Mouse (Mus musculus) liver, embryonic 15.5 days (tissue): ENCODE data around the gene Rasip1. TPM values are rescaled to one million over a fixed set of nuclear protein-coding genes. Genes with fewer than 3 reads are reported as not detected.

Experiments
- ATAC-seq: fragments of 200-750 bp; cut with Nextera tagmentation; 2 replicates; pipeline ENCODE4 v1.8.0; 2017; ENCODE audit warnings: moderate number of reproducible peaks, mild to moderate bottlenecking, moderate library complexity; ENCODE audit not compliant: insufficient read depth
- H3K27ac ChIP-seq: fragments of 300-500 bp; sonication (generic); replicated peaks from 2 replicates; pipeline ENCODE4 v1.5.1; 2015; ENCODE audit warnings: mild to moderate bottlenecking, inconsistent platforms
- H3K27me3 ChIP-seq: fragments of 300-500 bp; sonication (generic); 2 replicates; pipeline ENCODE4 v1.6.1; 2015; ENCODE audit warnings: mild to moderate bottlenecking, inconsistent platforms
- H3K36me3 ChIP-seq: fragments of 300-500 bp; sonication (generic); replicated peaks from 2 replicates; pipeline ENCODE4 v1.6.1; 2015; ENCODE audit warnings: moderate library complexity, mild to moderate bottlenecking, inconsistent platforms
- H3K4me1 ChIP-seq: fragments of 300-500 bp; sonication (generic); replicated peaks from 2 replicates; pipeline ENCODE4 v1.6.1; 2015; ENCODE audit warnings: inconsistent platforms
- H3K4me2 ChIP-seq: fragments of 300-500 bp; sonication (generic); 2 replicates; pipeline ENCODE4 v1.6.1; 2015; ENCODE audit warnings: moderate library complexity, mild to moderate bottlenecking, inconsistent platforms
- H3K4me3 ChIP-seq: fragments of 300-500 bp; sonication (generic); replicated peaks from 2 replicates; pipeline ENCODE4 v1.5.1; 2015; ENCODE audit warnings: mild to moderate bottlenecking, inconsistent platforms
- H3K9ac ChIP-seq: fragments of 300-500 bp; sonication (generic); 2 replicates; pipeline ENCODE4 v1.6.1; 2015; ENCODE audit warnings: moderate library complexity, mild to moderate bottlenecking, inconsistent platforms
- H3K9me3 ChIP-seq: fragments of 300-500 bp; sonication (generic); replicated peaks from 2 replicates; pipeline ENCODE4 v1.6.1; 2016; ENCODE audit warnings: inconsistent platforms
- WGBS: fragments of 180-500 bp; shearing (Covaris S2); methylation state at CpG from one replicate; pipeline ENCODE4 v1.1.7; 2015; ENCODE audit warnings: mixed read lengths; ENCODE audit not compliant: insufficient replicate concordance; 5-methylcytosine and 5-hydroxymethylcytosine counted together
- polyA plus RNA-seq: library from polyadenylated mRNA; unstranded; fragments of >200 nt; fragmentation: Nextera tagmentation; extraction: Ambion mirVana; gene quantifications from 2 replicates; pipeline ENCODE4 v1.2.1, GENCODE M21; 2015

Gene Rasip1
- polyA plus RNA-seq, 1 experiment from 2014 or later: 2.8 TPM

DNA sequence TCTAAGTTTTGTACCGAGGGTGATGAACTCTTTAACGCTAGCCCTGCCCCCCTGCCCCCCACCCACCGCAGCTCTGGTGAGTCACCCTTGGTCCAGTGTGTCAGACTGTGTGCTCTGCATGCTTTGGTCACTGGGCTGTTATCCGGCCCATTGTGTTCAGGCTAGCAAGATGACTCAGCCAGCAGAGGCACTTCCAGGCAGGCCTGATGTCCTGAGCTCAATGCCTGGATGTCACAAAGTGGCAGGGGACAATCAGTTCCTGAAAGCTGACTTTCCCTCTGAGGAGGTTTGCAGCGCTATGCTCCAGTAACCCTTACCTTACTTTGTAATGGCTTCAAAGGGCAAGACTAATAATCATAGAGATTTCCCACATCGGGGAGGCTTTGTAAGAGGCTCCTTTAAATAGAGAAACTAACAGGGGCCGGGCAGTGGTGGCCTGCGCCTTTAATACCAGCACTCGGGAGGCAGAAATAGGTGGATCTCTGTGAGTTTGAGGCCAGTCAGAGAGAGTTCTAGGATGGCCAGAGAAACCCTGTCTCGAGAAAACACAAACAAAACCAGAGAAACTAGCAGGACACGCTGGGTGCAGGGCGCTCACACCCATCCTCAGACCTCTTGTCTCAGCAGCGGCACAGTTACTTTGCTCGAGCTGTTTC lies 52.8 kb downstream of the Rasip1 start:
- no peaks in the 10 kb centered on the region for H3K36me3 ChIP-seq
- H3K27ac ChIP-seq: no peak overlapping the region
- H3K4me1 ChIP-seq: peaks cover 13% of the 10 kb centered on the region
- H3K9ac ChIP-seq: no peak overlapping the region
- H3K9me3 ChIP-seq: no peaks in the 10 kb centered on the region
- no peak overlapping the region for H3K4me2 ChIP-seq
- ATAC-seq: no peak; the same call in 1 of the 2 replicates
- H3K4me3 ChIP-seq: no peak overlapping the region
- 61% methylated on average over 14 of the region's 14 CpGs for WGBS
- H3K27me3 ChIP-seq: peaks cover 10% of the 10 kb centered on the region; the same call in 1 of the 2 replicates

DNA sequence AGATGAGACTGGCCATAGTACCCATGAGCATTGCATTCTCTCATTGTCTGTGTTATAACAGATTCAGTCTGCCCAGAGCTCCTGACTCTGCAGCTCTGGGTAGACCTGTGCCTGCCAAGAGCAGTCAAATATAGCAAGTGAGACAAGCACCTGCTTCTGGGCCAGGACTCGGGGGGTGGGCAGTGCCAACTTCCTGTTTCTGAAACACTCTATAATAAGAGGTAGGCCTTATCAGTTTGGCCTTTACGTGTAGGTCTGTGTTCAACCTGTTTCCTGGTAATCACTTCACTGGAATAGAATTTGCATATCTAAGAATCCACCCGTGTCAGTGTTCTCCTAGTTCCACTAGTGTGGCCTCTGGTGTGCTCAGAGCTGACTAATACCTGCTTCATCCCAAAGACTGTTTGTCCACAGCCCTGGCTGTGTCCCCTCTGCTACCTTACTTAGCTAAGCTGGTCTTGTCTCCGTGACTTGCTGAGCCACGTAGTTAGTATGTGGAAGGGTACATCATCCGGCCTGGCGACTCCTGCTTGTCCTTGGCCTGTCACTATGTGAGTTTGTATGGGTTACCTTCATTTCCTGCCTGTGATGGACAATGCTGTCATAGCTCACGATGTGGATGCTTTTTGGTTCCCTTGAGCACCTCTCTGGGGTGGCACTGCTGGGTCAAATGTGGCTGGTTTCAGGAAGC lies 53.9 kb downstream of the Rasip1 start:
- no peak for ATAC-seq
- Histone ChIP-seq H3K4me2 (no peak overlapping the region), H3K9me3 (no peaks in the 10 kb centered on the region), H3K27me3 (peaks cover 10% of the 10 kb centered on the region; the same call in 1 of the 2 replicates), H3K4me3 (no peak overlapping the region), H3K36me3 (no peaks in the 10 kb centered on the region), H3K4me1 (peaks cover 13% of the 10 kb centered on the region), H3K27ac (no peak overlapping the region), H3K9ac (no peak overlapping the region)
- 42% methylated on average over 8 of the region's 8 CpGs for WGBS

DNA sequence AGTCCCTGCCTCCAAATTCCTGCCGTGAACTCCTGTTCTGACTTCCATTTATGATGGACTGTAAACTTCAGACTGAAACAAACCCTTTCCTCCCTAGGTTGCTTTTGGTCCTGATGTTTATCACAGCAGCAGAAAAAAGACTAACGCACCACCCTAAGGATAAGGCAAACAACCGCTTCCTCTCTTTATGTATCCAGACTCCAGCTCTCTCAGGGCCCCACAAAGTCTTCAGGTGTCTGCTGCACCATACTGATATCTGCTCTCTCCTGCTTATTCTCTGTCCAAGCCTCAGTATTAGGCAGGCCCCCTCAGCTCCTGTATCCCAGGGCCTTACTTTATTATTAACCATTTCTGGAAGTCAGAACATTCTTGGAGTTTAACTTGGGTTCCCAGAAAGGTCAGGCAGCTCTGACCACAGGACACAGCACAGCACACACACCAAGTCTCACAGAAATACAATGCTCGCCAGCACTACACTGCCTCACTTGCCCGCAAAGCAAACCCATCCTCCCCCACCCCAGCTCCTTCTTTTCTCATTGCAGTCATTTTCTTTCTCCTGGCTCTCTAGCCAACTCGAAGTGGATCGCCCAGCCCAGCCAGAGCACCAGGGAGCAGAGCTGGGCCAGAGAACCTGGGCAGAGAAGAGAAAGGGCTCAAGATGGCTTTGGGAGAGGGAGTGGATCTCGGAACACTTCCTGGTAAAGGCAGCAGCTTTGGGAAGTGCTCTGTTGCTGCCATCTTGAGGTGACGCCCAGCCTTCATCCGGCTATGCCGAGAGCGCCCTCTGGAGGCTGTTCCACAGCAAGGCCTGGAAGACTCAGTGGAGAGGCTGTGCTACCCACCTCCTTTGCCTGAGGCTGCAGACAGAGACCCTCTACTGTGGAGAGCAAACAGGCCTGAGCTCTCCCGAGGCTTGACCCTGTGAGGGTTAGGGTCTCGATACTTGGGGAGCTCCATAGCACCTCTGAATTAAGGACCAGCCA lies 55.1 kb downstream of the Rasip1 start:
- no peaks in the 10 kb centered on the region for H3K36me3 ChIP-seq
- H3K4me2 ChIP-seq: peak overlapping the region; percentile 43; the same call in 1 of the 2 replicates
- no peak overlapping the region for H3K9ac ChIP-seq
- no peak overlapping the region for H3K27ac ChIP-seq
- peaks cover 13% of the 10 kb centered on the region for H3K4me1 ChIP-seq
- no peak overlapping the region for H3K4me3 ChIP-seq
- ATAC-seq: no peak
- peaks cover 10% of the 10 kb centered on the region; the same call in 1 of the 2 replicates for H3K27me3 ChIP-seq
- no peaks in the 10 kb centered on the region for H3K9me3 ChIP-seq
- 24% methylated on average over 14 of the region's 14 CpGs for WGBS

DNA sequence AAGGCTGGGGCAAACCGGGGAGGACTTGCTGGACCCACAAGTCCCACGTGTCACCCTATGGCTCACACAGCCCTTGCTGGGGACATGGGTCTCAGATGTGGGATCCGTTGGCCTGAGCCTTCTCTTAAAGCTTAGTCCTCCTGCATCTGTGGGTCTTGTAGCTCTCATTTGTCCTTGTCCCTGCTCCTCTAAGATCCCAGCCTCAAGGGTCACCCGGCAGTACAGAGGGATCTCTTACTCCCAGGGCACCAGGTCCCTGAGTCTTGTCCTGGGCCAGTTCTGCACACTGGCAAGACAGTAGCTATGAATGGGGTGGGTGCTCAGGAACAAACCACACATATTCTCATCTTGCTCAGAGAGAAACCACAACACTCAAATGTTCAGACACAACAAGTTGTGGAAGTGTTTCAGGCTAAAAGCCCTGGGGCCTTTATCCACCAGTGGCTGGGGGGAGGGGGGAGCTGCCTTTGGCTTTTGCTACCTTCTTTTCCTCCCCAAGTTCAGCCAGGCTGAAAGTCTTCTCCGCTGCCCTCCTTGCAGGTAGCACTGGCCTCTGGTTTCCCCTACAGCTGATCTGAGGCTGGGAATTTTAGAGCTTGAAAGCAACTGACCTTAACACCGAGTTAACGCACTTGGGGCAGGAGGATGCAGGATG lies 56.2 kb downstream of the Rasip1 start, which contains the start of gene Ntn5:
Gene Ntn5, plus strand, starts transcription at position 627 of the 655 bp plus-strand sequence.
- Histone ChIP-seq H3K27me3 (peaks cover 10% of the 10 kb centered on the region; the same call in 1 of the 2 replicates), H3K36me3 (no peaks in the 10 kb centered on the region), H3K4me3 (no peak within 1 kb of the TSS), H3K27ac (no peak within 1 kb of the TSS), H3K9ac (no peak within 1 kb of the TSS), H3K4me2 (no peak within 1 kb of the TSS), H3K4me1 (peaks cover 13% of the 10 kb centered on the region), H3K9me3 (no peaks in the 10 kb centered on the region)
- ATAC-seq: no peak
- 60% methylated on average over 7 of the region's 7 CpGs for WGBS

DNA sequence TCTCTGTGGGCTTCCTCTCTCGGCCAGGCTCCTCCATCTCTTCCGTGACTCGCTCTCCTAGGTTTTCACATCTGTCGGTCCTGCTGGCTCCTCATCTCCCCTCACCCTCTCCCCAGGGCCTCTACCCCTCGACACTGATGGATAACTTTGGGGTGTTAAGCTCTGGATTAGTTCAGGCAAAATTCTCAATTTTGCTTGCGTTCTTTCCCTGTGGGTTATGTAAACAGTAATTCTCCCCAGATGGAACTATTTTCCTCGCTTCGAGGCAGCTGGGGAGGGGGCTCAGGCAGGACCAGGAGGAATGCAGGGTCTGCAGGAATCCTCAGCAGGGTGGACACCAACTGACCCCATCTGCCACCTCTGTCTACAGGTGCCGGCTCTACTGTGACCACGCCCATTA lies 58.5 kb downstream of the Rasip1 start:
- peaks cover 13% of the 10 kb centered on the region for H3K4me1 ChIP-seq
- 56% methylated on average over 10 of the region's 10 CpGs for WGBS

DNA sequence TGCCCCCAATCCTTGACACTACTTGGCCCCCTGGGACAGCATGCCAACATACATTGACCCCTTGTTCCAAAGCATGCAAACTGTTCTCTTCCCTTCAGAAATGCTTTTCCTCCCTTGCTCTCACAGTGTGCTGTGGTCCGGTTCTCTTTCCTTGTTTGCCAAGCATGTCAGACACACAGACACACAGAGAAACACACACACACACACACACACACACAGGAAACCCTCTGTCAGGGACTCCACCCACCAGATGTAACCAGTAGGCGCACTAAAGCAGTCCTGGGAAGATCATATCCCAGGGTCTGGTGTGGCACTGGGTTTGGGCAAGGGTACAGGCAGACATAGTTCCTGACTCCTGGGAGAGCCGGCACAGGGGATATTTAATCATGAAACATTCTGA lies 59.6 kb downstream of the Rasip1 start:
- Histone ChIP-seq H3K9ac (no peak overlapping the region), H3K9me3 (no peaks in the 10 kb centered on the region), H3K4me1 (peaks cover 9% of the 10 kb centered on the region), H3K4me3 (no peak overlapping the region), H3K36me3 (no peaks in the 10 kb centered on the region), H3K27ac (no peak overlapping the region), H3K4me2 (no peak overlapping the region), H3K27me3 (peaks cover 20% of the 10 kb centered on the region; the same call in 1 of the 2 replicates)
- 56% methylated on average over 3 of the region's 3 CpGs for WGBS
- ATAC-seq: no peak

More for the DNA sequence above, 58.5 kb downstream of the Rasip1 start:
- Histone ChIP-seq H3K9me3 (no peaks in the 10 kb centered on the region), H3K4me2 (no peak overlapping the region), H3K27ac (no peak overlapping the region), H3K4me3 (no peak overlapping the region), H3K36me3 (no peaks in the 10 kb centered on the region), H3K27me3 (peaks cover 19% of the 10 kb centered on the region; the same call in 1 of the 2 replicates), H3K9ac (no peak overlapping the region)
- no peak for ATAC-seq

Other genes starting within 250 kb of the Rasip1 start
- 77.8 and 86.3 TPM in 2 replicates for gene Snrnp70, start 231.7 kb upstream of the Rasip1 start, polyA plus RNA-seq
- gene Kcna7, start 221.8 kb upstream of the Rasip1 start, polyA plus RNA-seq: not detected in 2 replicates
- 0.22 and 0.24 TPM in 2 replicates for gene Ntf5, start 213.8 kb upstream of the Rasip1 start, polyA plus RNA-seq
- not detected in 2 replicates for gene Lhb, start 206.7 kb upstream of the Rasip1 start, polyA plus RNA-seq
- 6.8 and 7.7 TPM in 2 replicates for gene Gys1, start 192.6 kb upstream of the Rasip1 start, polyA plus RNA-seq
- gene Ruvbl2, start 189.4 kb upstream of the Rasip1 start, polyA plus RNA-seq: 67.1 and 74.2 TPM in 2 replicates
- 6,104 and 6,562 TPM in 2 replicates for gene Ftl1, start 167.6 kb upstream of the Rasip1 start, polyA plus RNA-seq
- 70.3 and 71.4 TPM in 2 replicates for gene Bax, start 160.6 kb upstream of the Rasip1 start, polyA plus RNA-seq
- 0.58 and 0.62 TPM in 2 replicates for gene Tulp2, start 145.6 kb upstream of the Rasip1 start, polyA plus RNA-seq
- gene Gm45808, start 140.7 kb upstream of the Rasip1 start, polyA plus RNA-seq: not detected in 2 replicates
- 2.4 and 2.5 TPM in 2 replicates for gene Dhdh, start 138.7 kb upstream of the Rasip1 start, polyA plus RNA-seq
- gene Nucb1, start 117.1 kb upstream of the Rasip1 start, polyA plus RNA-seq: 118 and 131 TPM in 2 replicates
- gene Ppp1r15a, start 101.2 kb upstream of the Rasip1 start, polyA plus RNA-seq: 280 and 325 TPM in 2 replicates
- 0.66 and 0.75 TPM in 2 replicates for gene Plekha4, start 101.2 kb upstream of the Rasip1 start, polyA plus RNA-seq
- gene Hsd17b14, start 72.6 kb upstream of the Rasip1 start, polyA plus RNA-seq: 1.9 and 2.2 TPM in 2 replicates
- 46.3 and 48.5 TPM in 2 replicates for gene Bcat2, start 57.3 kb upstream of the Rasip1 start, polyA plus RNA-seq
- not detected in 2 replicates for gene Fgf21, start 12.0 kb upstream of the Rasip1 start, polyA plus RNA-seq
- gene Fut1, start 10.2 kb upstream of the Rasip1 start, polyA plus RNA-seq: not detected in 2 replicates
- gene Izumo1, start 5.7 kb upstream of the Rasip1 start, polyA plus RNA-seq: 0.06 and 0.10 TPM in 2 replicates
- gene Mamstr, start 12.5 kb downstream of the Rasip1 start, polyA plus RNA-seq: 0.91 and 1.2 TPM in 2 replicates
- 0.06 TPM in 1 of 2 replicates, not detected in the other for gene Fut2, start 38.9 kb downstream of the Rasip1 start, polyA plus RNA-seq
- not detected in 2 replicates for gene Ntn5, start 56.5 kb downstream of the Rasip1 start, polyA plus RNA-seq
- 0.05 and 0.06 TPM in 2 replicates for gene Sec1, start 66.9 kb downstream of the Rasip1 start, polyA plus RNA-seq
- gene Car11, start 72.4 kb downstream of the Rasip1 start, polyA plus RNA-seq: 0.26 and 0.44 TPM in 2 replicates
- gene Dbp, start 77.6 kb downstream of the Rasip1 start, polyA plus RNA-seq: 0.46 and 0.85 TPM in 2 replicates
- 533 and 542 TPM in 2 replicates for gene Rpl18, start 88.0 kb downstream of the Rasip1 start, polyA plus RNA-seq
- 10.4 and 13.3 TPM in 2 replicates for gene Sphk2, start 90.5 kb downstream of the Rasip1 start, polyA plus RNA-seq
- gene Fam83e, start 93.7 kb downstream of the Rasip1 start, polyA plus RNA-seq: 0.30 and 0.33 TPM in 2 replicates
- not detected in 2 replicates for gene Spaca4, start 98.3 kb downstream of the Rasip1 start, polyA plus RNA-seq
- gene Lmtk3, start 156.2 kb downstream of the Rasip1 start, polyA plus RNA-seq: not detected in 2 replicates
- 0.07 and 0.22 TPM in 2 replicates for gene Sult2b1, start 157.2 kb downstream of the Rasip1 start, polyA plus RNA-seq
- 30.4 and 30.9 TPM in 2 replicates for gene Cyth2, start 187.1 kb downstream of the Rasip1 start, polyA plus RNA-seq
- gene Kcnj14, start 197.3 kb downstream of the Rasip1 start, polyA plus RNA-seq: 0.06 and 0.12 TPM in 2 replicates
- gene Grwd1, start 203.5 kb downstream of the Rasip1 start, polyA plus RNA-seq: 24.7 and 25.3 TPM in 2 replicates
- gene Kdelr1, start 245.3 kb downstream of the Rasip1 start, polyA plus RNA-seq: 27.6 TPM in 2 replicates